Mouse (Mus musculus) stomach, postnatal 0 days (tissue): Measurements from ENCODE around the gene Ddr2.

Experiments
- CTCF ChIP-seq: IDR thresholded peaks from 2 replicates; pipeline ENCODE4 v1.5.1; 2016; ENCODE audit warnings: antibody characterized with exemption, low read depth, mild to moderate bottlenecking, moderate library complexity
- EP300 ChIP-seq: optimal IDR thresholded peaks from 2 replicates; pipeline ENCODE3; 2016; ENCODE audit warnings: antibody characterized with exemption

DNA sequence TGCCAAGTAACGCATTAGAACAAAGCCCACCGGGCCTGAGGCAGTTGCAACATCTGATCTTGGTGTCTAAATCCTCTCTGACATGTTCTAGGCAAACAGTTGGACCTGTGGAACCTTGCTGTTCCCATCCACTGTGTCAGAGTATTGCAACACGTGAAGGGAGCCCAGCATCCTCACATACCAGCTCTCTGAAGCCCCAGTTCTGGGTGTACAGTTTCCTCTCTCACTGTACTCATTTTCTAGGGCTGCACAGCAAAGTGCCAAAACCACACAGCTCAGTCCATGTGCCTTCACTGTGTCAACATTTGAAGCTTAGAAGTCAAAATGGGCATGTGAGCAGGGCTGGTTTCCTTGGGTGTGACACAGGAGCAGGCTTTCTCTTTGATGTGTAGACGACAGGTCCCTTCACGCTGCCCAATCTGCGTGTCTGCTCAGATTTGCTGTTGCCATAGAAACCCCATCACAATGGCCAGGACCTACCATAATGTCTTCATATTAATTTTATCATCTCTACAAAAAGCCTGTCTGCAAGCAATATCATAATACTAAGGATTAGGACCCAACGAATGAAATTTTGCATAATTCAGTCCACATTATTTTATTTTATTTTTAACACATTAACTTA is 178.3 kb downstream of the Ddr2 start:
- TF ChIP-seq CTCF (no peak), EP300 (no peak)
